Mouse (Mus musculus): Measurements from ENCODE around the gene Eva1c. TPM values are rescaled to one million over a fixed set of nuclear protein-coding genes. Genes with fewer than 3 reads are reported as not detected.
A peak's percentile ranks its signal among the peaks of the same experiment; 100 is the strongest.

Eva1c gene
- polyA plus RNA-seq, 1 experiment from 2014 or later, result 2.3 TPM

GRCm38 (mm10) chr16:90869361-90869760 lies 42.8 kb downstream of the Eva1c start:
- Histone ChIP-seq H3K36me3 (no peaks in the 10 kb centered on the region), H3K4me3 (no peak overlapping the region), H3K4me2 (no peak overlapping the region), H3K27ac (no peak overlapping the region), H3K27me3 (no peaks in the 10 kb centered on the region), H3K9ac (no peak overlapping the region), H3K4me1 (peaks cover 27% of the 10 kb centered on the region), H3K9me3 (no peaks in the 10 kb centered on the region)
- ATAC-seq (ENCODE audit: insufficient number of reproducible peaks, insufficient read depth, low FRiP score, low TSS enrichment, low read depth), result no peak
- 81% methylated on average over 4 of the region's 4 CpGs for WGBS

- no peak overlapping the region for H3K4me2 ChIP-seq
- 64% methylated on average over 8 of the region's 8 CpGs for WGBS
- H3K27me3 ChIP-seq, result no peaks in the 10 kb centered on the region
- peaks cover 10% of the 10 kb centered on the region; the same call in 1 of the 2 replicates for H3K4me1 ChIP-seq
- H3K9me3 ChIP-seq, result no peaks in the 10 kb centered on the region
- H3K4me3 ChIP-seq, result no peak overlapping the region
- no peaks in the 10 kb centered on the region for H3K36me3 ChIP-seq
- H3K9ac ChIP-seq, result no peak overlapping the region
- no peak overlapping the region for H3K27ac ChIP-seq
- ATAC-seq (ENCODE audit: insufficient number of reproducible peaks, insufficient read depth, low FRiP score, low TSS enrichment, low read depth), result no peak
Observed at GRCm38 (mm10) chr16:90872936-90873335, 46.4 kb downstream of the Eva1c start.

- Histone ChIP-seq H3K36me3 (no peaks in the 10 kb centered on the region), H3K27me3 (no peaks in the 10 kb centered on the region), H3K27ac (no peak overlapping the region), H3K4me2 (no peak overlapping the region), H3K9ac (no peak overlapping the region), H3K9me3 (no peaks in the 10 kb centered on the region), H3K4me1 (0 out of 2 replicates have a peak, but pooled peaks cover 6% of the 10 kb centered on the region), H3K4me3 (no peak overlapping the region)
- WGBS, result 67% methylated on average over 5 of the region's 5 CpGs
- ATAC-seq (ENCODE audit: insufficient number of reproducible peaks, insufficient read depth, low FRiP score, low TSS enrichment, low read depth), result no peak
Observed at GRCm38 (mm10) chr16:90874536-90874935, 48.0 kb downstream of the Eva1c start.

DNA sequence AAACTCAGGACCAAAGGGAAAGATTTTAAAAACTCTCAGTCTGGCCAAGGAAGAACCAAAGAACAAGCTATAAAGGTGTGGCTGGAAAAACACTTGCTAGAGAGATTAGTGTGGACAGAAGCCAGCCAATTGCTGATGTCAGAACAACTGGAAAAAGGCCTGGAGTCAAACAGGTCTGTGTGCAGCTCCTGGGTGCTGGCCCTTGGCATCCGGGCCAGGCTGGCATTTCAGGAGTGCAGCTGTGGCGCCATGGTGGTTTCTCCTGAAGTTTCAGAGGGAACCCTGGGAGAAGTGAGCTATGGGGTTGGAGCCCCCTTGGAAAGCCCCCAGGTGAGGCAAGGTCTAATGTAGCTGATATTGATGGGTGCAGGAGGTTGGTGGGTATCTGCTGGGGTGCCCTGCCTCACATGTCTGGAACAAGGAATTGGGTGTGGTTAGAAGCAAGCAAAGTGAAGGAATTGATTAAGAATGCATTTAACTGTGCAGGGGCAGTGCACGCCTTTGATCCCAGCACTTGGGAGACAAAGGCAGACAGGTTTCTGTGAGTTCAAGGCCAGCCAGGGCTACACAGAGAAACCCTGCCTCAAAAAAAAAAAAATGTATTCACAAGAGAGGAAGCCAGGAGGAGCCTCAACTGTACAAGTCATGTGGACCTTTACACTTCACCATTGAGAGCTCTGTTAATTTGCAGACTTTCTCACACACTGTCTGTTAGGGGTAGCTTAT lies 51.8 kb downstream of the Eva1c start:
- 88% methylated on average over 3 of the region's 3 CpGs for WGBS
- H3K27me3 ChIP-seq, result no peaks in the 10 kb centered on the region

DNA sequence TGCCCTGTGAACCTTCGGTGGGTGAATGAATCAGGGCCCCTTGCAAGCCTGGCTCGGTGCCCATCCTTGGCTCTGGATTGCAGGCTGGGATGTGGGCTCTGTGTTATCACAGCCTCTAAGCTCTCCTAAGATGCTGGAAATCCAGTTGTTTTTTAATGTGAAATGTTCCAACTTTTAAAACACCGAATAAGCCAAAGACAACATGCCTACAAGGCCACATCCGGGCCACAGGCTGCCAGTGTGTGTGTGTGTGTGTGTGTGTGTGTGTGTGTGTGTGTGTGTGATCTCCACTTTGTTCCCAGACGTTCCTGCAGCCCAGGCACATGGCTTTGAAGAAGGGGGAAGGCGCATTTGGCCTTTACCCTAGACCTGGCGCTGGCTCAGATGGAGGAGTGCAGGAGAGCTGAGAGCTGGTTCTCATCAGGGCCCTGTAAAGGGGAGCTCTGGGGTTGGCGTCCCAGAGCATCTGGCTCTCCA lies 56.0 kb downstream of the Eva1c start:
- H3K27ac ChIP-seq, result peak overlapping the region; percentile 83
- no peak overlapping the region for H3K4me3 ChIP-seq
- WGBS, result 45% methylated on average over 8 of the region's 8 CpGs
- no peaks in the 10 kb centered on the region for H3K9me3 ChIP-seq
- H3K36me3 ChIP-seq, result no peaks in the 10 kb centered on the region
- no peaks in the 10 kb centered on the region for H3K27me3 ChIP-seq
- H3K4me2 ChIP-seq, result no peak overlapping the region
- H3K9ac ChIP-seq, result no peak overlapping the region
- H3K4me1 ChIP-seq, result peaks cover 39% of the 10 kb centered on the region
- ATAC-seq (ENCODE audit: insufficient number of reproducible peaks, insufficient read depth, low FRiP score, low TSS enrichment, low read depth), result peak; percentile 60

More for the DNA sequence above, 51.8 kb downstream of the Eva1c start:
- Histone ChIP-seq H3K9ac (no peak overlapping the region), H3K4me1 (peaks cover 15% of the 10 kb centered on the region), H3K4me2 (no peak overlapping the region), H3K9me3 (no peaks in the 10 kb centered on the region), H3K36me3 (no peaks in the 10 kb centered on the region), H3K4me3 (no peak overlapping the region), H3K27ac (no peak overlapping the region)
- ATAC-seq (ENCODE audit: insufficient number of reproducible peaks, insufficient read depth, low FRiP score, low TSS enrichment, low read depth), result no peak

DNA sequence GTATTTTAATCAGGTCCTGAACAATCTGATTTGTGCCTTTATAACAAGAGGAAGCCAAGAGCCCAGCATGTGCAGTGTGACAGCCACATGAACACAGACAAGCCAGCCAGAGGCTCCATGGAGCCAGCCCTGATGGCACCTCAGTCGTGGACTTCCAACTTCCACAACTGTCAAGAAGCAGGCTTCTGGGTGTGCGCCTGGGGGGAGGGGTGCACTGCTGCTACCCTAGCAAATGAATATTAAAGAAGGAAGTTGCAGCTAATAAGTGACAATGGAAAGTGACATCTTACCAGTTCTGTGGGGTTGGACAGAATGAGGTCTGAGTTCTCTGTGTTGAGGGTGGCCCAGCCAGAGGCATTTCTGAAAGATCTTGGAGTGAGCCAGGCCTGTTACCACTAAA lies 58.8 kb downstream of the Eva1c start:
- Histone ChIP-seq H3K9me3 (no peaks in the 10 kb centered on the region), H3K27me3 (no peaks in the 10 kb centered on the region), H3K4me3 (no peak overlapping the region), H3K4me1 (peaks cover 39% of the 10 kb centered on the region), H3K36me3 (no peaks in the 10 kb centered on the region), H3K4me2 (no peak overlapping the region), H3K9ac (no peak overlapping the region), H3K27ac (peak overlapping the region; percentile 49)
- 74% methylated on average over 2 of the region's 2 CpGs for WGBS
- no peak for ATAC-seq (ENCODE audit: insufficient number of reproducible peaks, insufficient read depth, low FRiP score, low TSS enrichment, low read depth)

- Histone ChIP-seq H3K4me3 (no peak overlapping the region), H3K4me1 (peaks cover 42% of the 10 kb centered on the region), H3K27ac (peak overlapping the region; percentile 49), H3K4me2 (no peak overlapping the region), H3K27me3 (no peaks in the 10 kb centered on the region), H3K36me3 (no peaks in the 10 kb centered on the region), H3K9ac (no peak overlapping the region), H3K9me3 (no peaks in the 10 kb centered on the region)
- 57% methylated on average over 9 of the region's 9 CpGs for WGBS
- ATAC-seq (ENCODE audit: insufficient number of reproducible peaks, insufficient read depth, low FRiP score, low TSS enrichment, low read depth), result no peak
Observed at GRCm38 (mm10) chr16:90885781-90886565, 59.5 kb downstream of the Eva1c start.

- Histone ChIP-seq H3K27me3 (peaks cover 3% of the 10 kb centered on the region; the same call in 1 of the 2 replicates), H3K4me2 (no peak overlapping the region), H3K4me1 (peaks cover 31% of the 10 kb centered on the region), H3K4me3 (no peak overlapping the region), H3K9me3 (no peaks in the 10 kb centered on the region), H3K27ac (no peak overlapping the region), H3K36me3 (no peaks in the 10 kb centered on the region), H3K9ac (no peak overlapping the region)
- ATAC-seq (ENCODE audit: insufficient number of reproducible peaks, insufficient read depth, low FRiP score, low TSS enrichment, low read depth), result no peak
- WGBS, result 82% methylated on average over 9 of the region's 9 CpGs
Observed at GRCm38 (mm10) chr16:90890683-90891082, 64.2 kb downstream of the Eva1c start.

- Histone ChIP-seq H3K36me3 (no peaks in the 10 kb centered on the region), H3K27ac (no peak overlapping the region), H3K9me3 (no peaks in the 10 kb centered on the region), H3K4me3 (no peak overlapping the region), H3K27me3 (peaks cover 3% of the 10 kb centered on the region; the same call in 1 of the 2 replicates), H3K9ac (no peak overlapping the region), H3K4me2 (no peak overlapping the region), H3K4me1 (peaks cover 23% of the 10 kb centered on the region)
- WGBS, result 69% methylated on average over 14 of the region's 14 CpGs
- ATAC-seq (ENCODE audit: insufficient number of reproducible peaks, insufficient read depth, low FRiP score, low TSS enrichment, low read depth), result no peak
Observed at GRCm38 (mm10) chr16:90891601-90892000, 65.1 kb downstream of the Eva1c start.

DNA sequence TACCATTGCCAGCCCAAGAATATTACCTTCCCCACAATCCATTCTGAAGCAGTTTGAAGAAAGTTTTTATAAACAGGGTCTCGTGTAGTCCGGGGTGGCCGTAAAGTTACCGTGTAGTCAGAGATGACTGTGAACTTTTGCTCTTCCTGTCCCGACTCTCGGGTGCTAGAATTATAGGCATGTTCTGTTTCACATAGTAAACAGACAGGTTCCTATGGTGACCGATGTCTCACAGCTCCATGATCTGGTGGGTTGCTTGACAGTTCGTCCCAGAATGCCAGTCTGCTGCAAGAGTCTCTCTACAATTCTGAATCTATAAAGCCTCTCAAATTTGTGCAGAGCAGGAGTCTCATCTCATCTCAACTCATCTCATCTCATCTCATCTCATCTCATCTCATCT lies 65.6 kb downstream of the Eva1c start:
- H3K9ac ChIP-seq, result no peak overlapping the region
- ATAC-seq (ENCODE audit: insufficient number of reproducible peaks, insufficient read depth, low FRiP score, low TSS enrichment, low read depth), result no peak
- H3K27me3 ChIP-seq, result peaks cover 3% of the 10 kb centered on the region; the same call in 1 of the 2 replicates
- peaks cover 23% of the 10 kb centered on the region for H3K4me1 ChIP-seq
- 55% methylated on average over 8 of the region's 8 CpGs for WGBS
- H3K9me3 ChIP-seq, result no peaks in the 10 kb centered on the region
- H3K4me2 ChIP-seq, result no peak overlapping the region
- no peaks in the 10 kb centered on the region for H3K36me3 ChIP-seq
- no peak overlapping the region for H3K4me3 ChIP-seq
- no peak overlapping the region for H3K27ac ChIP-seq

DNA sequence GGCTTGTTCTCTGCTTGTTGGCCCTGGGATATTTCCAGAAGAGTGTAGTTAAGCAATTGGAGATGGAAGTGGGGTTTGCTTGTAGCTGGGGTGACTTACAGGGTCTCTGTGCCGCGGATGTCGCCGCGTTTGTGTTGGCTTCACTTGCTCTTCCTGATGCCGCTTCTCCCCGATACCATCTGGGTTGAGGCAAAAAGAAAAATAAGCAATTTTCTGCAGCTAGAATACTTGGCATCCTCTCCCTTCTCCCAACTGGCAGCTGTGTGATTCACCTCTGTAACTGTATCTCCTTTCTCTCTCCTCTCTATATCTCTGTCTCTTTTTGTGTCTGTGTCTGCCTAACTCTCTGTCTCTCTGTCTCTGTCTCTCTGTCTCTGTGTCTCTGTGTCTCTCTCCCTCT lies 66.5 kb downstream of the Eva1c start:
- no peak overlapping the region for H3K27ac ChIP-seq
- WGBS, result 50% methylated on average over 7 of the region's 7 CpGs
- ATAC-seq (ENCODE audit: insufficient number of reproducible peaks, insufficient read depth, low FRiP score, low TSS enrichment, low read depth), result no peak

More for the DNA sequence above, 66.5 kb downstream of the Eva1c start:
- H3K4me2 ChIP-seq, result no peak overlapping the region
- H3K9me3 ChIP-seq, result no peaks in the 10 kb centered on the region
- no peak overlapping the region for H3K4me3 ChIP-seq
- H3K27me3 ChIP-seq, result peaks cover 3% of the 10 kb centered on the region; the same call in 1 of the 2 replicates
- H3K36me3 ChIP-seq, result no peaks in the 10 kb centered on the region
- peaks cover 23% of the 10 kb centered on the region for H3K4me1 ChIP-seq
- H3K9ac ChIP-seq, result no peak overlapping the region
